Comparison of ENCODE assay signal across 8 mouse cellular contexts in the genomic region with DNA sequence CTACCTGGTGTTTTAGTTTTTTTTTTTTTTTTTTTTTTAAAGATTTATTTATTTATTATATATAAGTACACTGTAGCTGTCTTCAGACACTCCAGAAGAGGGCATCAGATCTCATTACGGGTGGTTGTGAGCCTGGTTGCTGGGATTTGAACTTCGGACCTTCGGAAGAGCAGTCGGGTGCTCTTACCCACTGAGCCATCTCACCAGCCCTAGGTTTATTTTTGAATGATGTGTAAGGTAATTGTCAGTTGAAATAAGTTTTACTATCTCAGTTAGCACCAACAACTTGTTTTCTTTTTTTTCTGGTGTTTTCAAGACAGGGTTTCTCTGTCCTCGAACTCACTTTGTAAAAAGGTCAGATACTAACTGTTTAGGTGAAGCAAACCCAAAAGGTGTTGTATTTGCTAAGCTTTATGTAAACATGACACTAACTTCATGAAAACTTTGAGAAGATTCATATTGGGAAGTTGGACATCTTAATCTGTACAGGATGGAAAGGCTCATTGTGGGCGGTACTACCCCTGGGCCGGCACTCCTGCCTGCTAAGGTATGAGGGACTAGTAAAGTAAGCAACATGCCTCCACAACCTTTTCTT. TPM values are rescaled to one million over a fixed set of nuclear protein-coding genes. Genes with fewer than 3 reads are reported as not detected.
DNase-seq lines count a peak whose midpoint lies in the region; ATAC-seq and TF ChIP-seq lines count a peak whose summit lies in the region.

No protein-coding gene starts in this region.

- no peaks in the 10 kb centered on the region for H3K79me2 ChIP-seq in liver, adult 2 months (ENCODE audit: control insufficient read depth, insufficient read depth, low read length)

- no peak for TF ChIP-seq CTCF in liver, adult 2 months (IDR thresholded peaks at IDR 0.05; ENCODE audit: low read depth, low read length)

- H3K4me2 ChIP-seq in neural tube, embryonic 11.5 days (ENCODE audit: low read depth) = no peak overlapping the region

- 8% methylated on average over 7 of the region's 7 CpGs for WGBS in liver, adult 2 months
- WGBS in neural tube, embryonic 11.5 days = 12% methylated on average over 7 of the region's 7 CpGs

- no peak for TF ChIP-seq POLR2A in liver, adult 2 months (IDR thresholded peaks at IDR 0.05; ENCODE audit: extremely low read depth, insufficient read depth, low read length)

- DNase-seq in adrenal gland, adult (ENCODE audit: inconsistent age in 2 of 2, low spot score in 1 of 2) = peak; percentile 38 to 79
- DNase-seq in adrenal gland, postnatal 36 days = no peak
- DNase-seq in right cerebral cortex, postnatal 14 days = peak; percentile 26
- no peak for DNase-seq in right cerebral cortex, adult 18-20 months
- DNase-seq in heart, postnatal 4 days = peak; percentile 26
- DNase-seq in liver, adult 2 months (ENCODE audit: extremely low read depth, low read depth, low spot score) = peak; percentile 84
- no peak for DNase-seq in neural tube, embryonic 11.5 days (ENCODE audit: low spot score)
- no peak for DNase-seq in ovary, postnatal 36 days (ENCODE audit: low spot score)

- H3K4me3 ChIP-seq in liver, adult 2 months (ENCODE audit: insufficient read depth, low read depth, low read length) = no peak overlapping the region
- H3K4me3 ChIP-seq in neural tube, embryonic 11.5 days (ENCODE audit: low read depth, low read length) = no peak overlapping the region

- no peaks in the 10 kb centered on the region for H3K27me3 ChIP-seq in liver, adult 2 months (ENCODE audit: control insufficient read depth, insufficient read depth, low read length)
- no peaks in the 10 kb centered on the region for H3K27me3 ChIP-seq in neural tube, embryonic 11.5 days (ENCODE audit: control insufficient read depth, insufficient read depth, low read length)

- peaks cover 2% of the 10 kb centered on the region; the same call in 1 of the 2 replicates for H3K36me3 ChIP-seq in liver, adult 2 months (ENCODE audit: control insufficient read depth, insufficient read depth, low read length)
- no peaks in the 10 kb centered on the region for H3K36me3 ChIP-seq in neural tube, embryonic 11.5 days (ENCODE audit: control insufficient read depth, insufficient read depth, low read length)

- H3K9ac ChIP-seq in liver, adult 2 months (ENCODE audit: low read depth, low read length) = no peak overlapping the region
- H3K9ac ChIP-seq in neural tube, embryonic 11.5 days (ENCODE audit: low read length) = no peak overlapping the region

- no peaks in the 10 kb centered on the region for H3K4me1 ChIP-seq in liver, adult 2 months (ENCODE audit: control insufficient read depth, insufficient read depth, low read length)
- H3K4me1 ChIP-seq in neural tube, embryonic 11.5 days (ENCODE audit: control insufficient read depth, insufficient read depth, low read length) = peaks cover 3% of the 10 kb centered on the region; the same call in 1 of the 2 replicates

- peak; percentile 13; the same call in 1 of the 2 replicates for ATAC-seq in neural tube, embryonic 11.5 days (ENCODE audit: insufficient read depth, low FRiP score, low TSS enrichment)

- no peak overlapping the region for H3K27ac ChIP-seq in liver, adult 2 months (replicated peaks; ENCODE audit: insufficient read depth, low read depth, low read length)
- no peak overlapping the region; the same call in 1 of the 2 replicates for H3K27ac ChIP-seq in neural tube, embryonic 11.5 days (ENCODE audit: low read depth, low read length)

- no peaks in the 10 kb centered on the region for H3K9me3 ChIP-seq in neural tube, embryonic 11.5 days (ENCODE audit: control insufficient read depth, low read length)

RNA-seq across cellular contexts. Expression of a gene that starts 1.4 kb away (rescaled TPM):
- 10 to 100 TPM; 40.6 to 42.5 TPM for total RNA-seq in adrenal gland, postnatal 36 days (2021)
- total RNA-seq in heart, postnatal 4 days (2021) = 10 to 100 TPM; 26.8 to 27.4 TPM
- total RNA-seq in liver, adult 2 months (2014; rRNA removed) = 12.4 and 17.1 TPM in 2 replicates
- 15.9 and 24.6 TPM in 2 replicates for polyA plus RNA-seq in liver, adult 2 months (2012; rRNA removed)
- polyA plus RNA-seq in neural tube, embryonic 11.5 days (2014; fragmentation: Nextera tagmentation; extraction: Ambion mirVana) = 77.0 and 80.1 TPM in 2 replicates

RNA-seq across cellular contexts. Expression of a gene that starts 40.7 kb away (rescaled TPM):
- total RNA-seq in adrenal gland, postnatal 36 days (2021) = 100 to 1,000 TPM in 1 of 2 experiments, 10 to 100 TPM in 1; 77.3 to 110 TPM
- total RNA-seq in heart, postnatal 4 days (2021) = 10 to 100 TPM; 50.3 to 52.9 TPM
- 70.2 and 86.3 TPM in 2 replicates for total RNA-seq in liver, adult 2 months (2014; rRNA removed)
- 98.6 and 102 TPM in 2 replicates for polyA plus RNA-seq in liver, adult 2 months (2012; rRNA removed)
- polyA plus RNA-seq in neural tube, embryonic 11.5 days (2014; fragmentation: Nextera tagmentation; extraction: Ambion mirVana) = 188 and 190 TPM in 2 replicates

Comparison
In these comparisons a context has a peak if more than half of its experiments do, and no peak if none do; other contexts are left out.
1. DNase-seq: peak in adrenal gland, adult (2 of 2), right cerebral cortex, postnatal 14 days (single experiment), heart, postnatal 4 days (single experiment) and liver, adult 2 months (single experiment); none in adrenal gland, postnatal 36 days (0 of 2), right cerebral cortex, adult 18-20 months (single experiment), neural tube, embryonic 11.5 days (single experiment) and ovary, postnatal 36 days (single experiment).